Mouse (Mus musculus): Measurements from ENCODE around the gene Aff3. TPM values are rescaled to one million over a fixed set of nuclear protein-coding genes. Genes with fewer than 3 reads are reported as not detected.

Gene Aff3
- polyA plus RNA-seq, 1 experiment from 2014 or later, result 10.5 TPM

DNA sequence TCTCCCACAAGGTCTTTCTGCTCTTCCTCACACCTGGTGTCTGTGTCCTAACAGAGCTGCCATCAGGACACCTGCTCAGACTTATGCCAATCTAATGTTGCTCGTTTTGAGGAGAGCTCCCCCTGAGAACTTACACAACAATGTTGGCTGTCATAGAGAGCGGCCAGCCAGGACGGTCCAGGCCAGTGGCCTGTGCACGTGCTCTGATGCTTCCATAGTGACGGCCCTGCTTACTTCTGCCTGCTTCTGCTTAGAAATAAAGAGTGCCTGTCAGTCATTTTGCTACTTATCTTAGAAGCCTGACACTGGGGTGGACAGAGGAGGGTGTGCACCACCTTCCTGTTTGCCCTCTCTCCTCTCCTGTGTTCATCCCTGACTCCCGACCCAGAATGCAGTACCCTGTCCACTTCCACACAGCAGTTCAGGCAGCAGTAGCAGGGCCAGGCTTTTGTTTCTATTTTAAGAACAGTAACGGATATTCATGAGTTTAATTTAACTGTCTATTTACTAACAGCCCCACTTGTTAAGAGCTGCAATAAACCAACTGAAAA is 208.0 kb downstream of the Aff3 start:
- 0 out of 2 replicates have a peak, but pooled peaks have one; percentile 19 for ATAC-seq (ENCODE audit: borderline replicate concordance, extremely low read depth, low FRiP score, low TSS enrichment)
- H3K9me3 ChIP-seq, result no peaks in the 10 kb centered on the region
- no peak overlapping the region for H3K9ac ChIP-seq
- no peaks in the 10 kb centered on the region for H3K27me3 ChIP-seq
- no peaks in the 10 kb centered on the region for H3K36me3 ChIP-seq
- H3K27ac ChIP-seq, result no peak overlapping the region
- H3K4me3 ChIP-seq, result no peak overlapping the region
- H3K4me2 ChIP-seq, result no peak overlapping the region
- 57% methylated on average over 7 of the region's 7 CpGs for WGBS
- peaks cover 5% of the 10 kb centered on the region for H3K4me1 ChIP-seq

DNA sequence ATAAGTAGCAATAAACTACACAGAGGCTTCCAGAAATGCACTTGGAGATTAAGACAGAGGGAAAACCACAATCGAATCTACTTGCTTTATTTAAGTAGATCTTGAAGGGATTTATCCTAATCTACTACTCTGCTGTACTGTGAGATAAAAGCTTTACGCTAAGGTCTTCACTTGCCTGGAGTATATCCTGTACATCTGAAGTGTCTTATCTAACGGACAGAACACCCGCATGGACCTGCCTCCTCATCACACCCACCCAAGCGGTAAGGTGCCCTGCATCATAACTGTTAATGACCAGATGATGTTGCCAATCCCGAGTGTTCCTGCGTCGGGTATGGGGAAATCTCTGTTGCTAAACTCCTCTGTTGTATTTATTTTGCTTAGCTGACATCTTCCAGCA is 209.8 kb downstream of the Aff3 start:
- Histone ChIP-seq H3K9me3 (no peaks in the 10 kb centered on the region), H3K9ac (no peak overlapping the region), H3K27me3 (no peaks in the 10 kb centered on the region), H3K4me1 (peaks cover 18% of the 10 kb centered on the region), H3K4me3 (no peak overlapping the region), H3K27ac (no peak overlapping the region), H3K4me2 (no peak overlapping the region), H3K36me3 (no peaks in the 10 kb centered on the region)
- 76% methylated on average over 8 of the region's 8 CpGs for WGBS
- ATAC-seq (ENCODE audit: borderline replicate concordance, extremely low read depth, low FRiP score, low TSS enrichment), result no peak

DNA sequence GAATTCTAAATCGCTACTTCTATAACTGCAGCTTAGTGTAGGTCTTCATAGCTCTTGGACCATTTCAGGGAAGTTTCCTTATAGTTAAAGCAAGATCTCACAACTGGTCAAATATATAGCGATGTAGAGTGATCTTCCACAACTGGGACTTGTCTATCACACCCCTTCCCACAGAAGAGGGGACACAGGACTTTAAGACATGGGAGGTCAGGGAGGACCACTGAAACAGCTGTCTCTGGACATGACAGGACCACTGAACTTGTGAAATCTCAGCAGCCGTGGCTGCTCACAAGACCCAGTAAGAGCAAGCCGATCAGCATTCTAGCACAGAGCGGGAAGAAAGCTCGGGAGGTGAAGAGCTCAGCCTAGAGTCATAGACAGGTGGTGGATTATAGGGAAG is 213.4 kb downstream of the Aff3 start:
- ATAC-seq (ENCODE audit: borderline replicate concordance, extremely low read depth, low FRiP score, low TSS enrichment), result peak; percentile 67; the same call in 1 of the 2 replicates
- H3K4me1 ChIP-seq, result peaks cover 19% of the 10 kb centered on the region
- WGBS, result 66% methylated on average over 6 of the region's 6 CpGs

DNA sequence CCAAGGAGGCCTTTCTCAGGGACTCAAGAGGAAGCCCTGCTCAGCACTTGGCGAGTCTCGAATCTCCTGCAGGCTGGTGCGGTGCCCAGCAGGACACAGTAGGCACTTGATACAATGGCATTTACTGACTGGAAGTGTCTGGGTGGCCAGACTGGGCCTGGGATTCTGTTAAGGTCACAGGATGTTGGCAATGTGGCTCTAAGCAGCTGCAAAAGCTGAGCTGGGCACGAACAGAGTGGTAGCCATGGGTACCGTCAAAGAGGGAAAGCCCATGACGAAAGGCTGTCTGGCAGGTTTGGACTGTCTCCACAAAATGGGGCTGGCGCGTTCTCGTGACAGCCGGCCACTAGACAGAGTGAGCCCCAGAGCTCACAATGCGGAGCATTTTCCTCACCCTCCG is 214.1 kb downstream of the Aff3 start:
- Histone ChIP-seq H3K9me3 (no peaks in the 10 kb centered on the region), H3K4me1 (peaks cover 19% of the 10 kb centered on the region), H3K4me2 (no peak overlapping the region), H3K27me3 (no peaks in the 10 kb centered on the region), H3K4me3 (no peak overlapping the region), H3K9ac (no peak overlapping the region), H3K36me3 (no peaks in the 10 kb centered on the region), H3K27ac (no peak overlapping the region)
- 68% methylated on average over 12 of the region's 12 CpGs for WGBS
- ATAC-seq (ENCODE audit: borderline replicate concordance, extremely low read depth, low FRiP score, low TSS enrichment), result peak; percentile 31; the same call in 1 of the 2 replicates

More for the DNA sequence above, 213.4 kb downstream of the Aff3 start:
- Histone ChIP-seq H3K27me3 (no peaks in the 10 kb centered on the region), H3K4me2 (no peak overlapping the region), H3K9ac (no peak overlapping the region), H3K36me3 (no peaks in the 10 kb centered on the region), H3K27ac (no peak overlapping the region), H3K9me3 (no peaks in the 10 kb centered on the region), H3K4me3 (no peak overlapping the region)

DNA sequence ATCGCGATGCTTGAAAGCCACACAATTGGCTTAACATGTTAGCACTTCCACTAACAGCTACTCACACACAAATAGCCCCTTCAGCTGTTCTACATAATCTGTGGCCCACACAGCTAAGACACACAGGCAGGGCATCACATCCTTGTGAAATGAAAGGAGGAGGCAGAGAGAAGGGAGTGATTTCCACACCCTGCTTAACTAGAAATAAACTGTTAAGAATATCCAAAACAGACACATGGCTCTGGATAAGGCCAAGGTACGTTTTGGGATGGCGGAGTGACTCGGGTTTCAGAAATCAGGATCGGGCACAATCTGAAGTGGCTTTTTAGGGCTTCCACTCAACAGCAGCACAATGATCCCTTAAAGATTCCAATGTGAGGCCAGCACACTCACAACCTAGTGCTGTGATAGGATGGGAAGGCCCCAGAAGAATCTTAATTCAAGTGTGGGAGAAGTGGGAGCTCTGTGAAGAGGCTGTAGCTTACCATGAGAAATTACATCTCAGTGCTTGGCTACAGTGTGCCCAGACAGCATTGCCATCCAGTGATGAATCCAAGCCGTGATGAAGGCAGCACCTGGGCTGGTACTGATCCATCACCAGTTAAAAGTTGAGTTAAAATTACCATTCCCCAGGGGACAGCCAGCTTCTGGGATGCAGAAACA is 214.8 kb downstream of the Aff3 start:
- no peaks in the 10 kb centered on the region for H3K27me3 ChIP-seq
- H3K27ac ChIP-seq, result no peak overlapping the region
- peaks cover 19% of the 10 kb centered on the region for H3K4me1 ChIP-seq
- H3K9me3 ChIP-seq, result no peaks in the 10 kb centered on the region
- no peak overlapping the region for H3K4me3 ChIP-seq
- 53% methylated on average over 7 of the region's 7 CpGs for WGBS
- H3K4me2 ChIP-seq, result no peak overlapping the region
- no peaks in the 10 kb centered on the region for H3K36me3 ChIP-seq
- H3K9ac ChIP-seq, result no peak overlapping the region
- ATAC-seq (ENCODE audit: borderline replicate concordance, extremely low read depth, low FRiP score, low TSS enrichment), result no peak

DNA sequence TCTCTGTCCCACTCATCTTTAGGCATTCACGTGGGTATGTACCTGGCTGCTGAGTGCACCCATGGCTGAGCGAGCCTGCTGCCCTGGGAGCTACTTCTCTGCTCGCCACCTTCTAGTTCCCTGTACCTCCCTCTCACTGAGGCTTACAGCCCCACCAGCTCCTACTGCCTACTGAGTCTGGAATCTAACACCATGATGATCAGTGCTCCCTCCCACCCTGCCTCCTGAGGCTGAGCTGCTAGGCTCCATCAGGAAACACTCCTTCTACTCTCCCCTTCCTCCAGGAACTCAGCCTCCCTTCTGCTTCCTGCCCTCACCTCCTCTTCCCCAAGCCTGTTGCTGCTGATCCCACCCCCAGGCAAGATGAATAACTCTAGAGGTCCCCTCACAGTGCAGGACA is 215.9 kb downstream of the Aff3 start:
- H3K27me3 ChIP-seq, result no peaks in the 10 kb centered on the region
- 43% methylated on average over 3 of the region's 3 CpGs for WGBS
- no peak overlapping the region for H3K9ac ChIP-seq
- H3K27ac ChIP-seq, result no peak overlapping the region
- ATAC-seq (ENCODE audit: borderline replicate concordance, extremely low read depth, low FRiP score, low TSS enrichment), result 0 out of 2 replicates have a peak, but pooled peaks have one; percentile 23
- no peak overlapping the region for H3K4me2 ChIP-seq
- H3K36me3 ChIP-seq, result no peaks in the 10 kb centered on the region
- no peak overlapping the region for H3K4me3 ChIP-seq
- no peaks in the 10 kb centered on the region for H3K9me3 ChIP-seq
- peaks cover 19% of the 10 kb centered on the region for H3K4me1 ChIP-seq

DNA sequence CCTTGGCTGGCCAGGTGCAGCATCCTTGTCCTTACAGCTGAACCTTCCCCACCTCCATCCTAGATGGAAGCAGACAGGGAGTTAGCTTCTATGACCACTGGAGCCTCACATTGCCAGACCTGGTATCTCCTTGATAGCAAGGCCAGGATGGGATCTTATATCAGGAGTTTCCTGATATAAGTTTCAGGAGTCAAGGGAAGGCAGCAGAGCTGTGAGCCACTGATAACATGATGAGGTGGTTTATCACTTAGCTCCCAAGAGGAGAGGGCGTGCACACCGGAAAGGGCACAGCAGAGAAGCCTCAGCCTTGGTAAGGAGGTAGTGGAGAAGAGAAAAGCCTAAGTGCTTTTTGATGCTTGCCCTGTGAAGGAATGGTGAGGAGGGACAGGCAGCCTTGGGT is 217.2 kb downstream of the Aff3 start:
- 80% methylated on average over 2 of the region's 2 CpGs for WGBS
- ATAC-seq (ENCODE audit: borderline replicate concordance, extremely low read depth, low FRiP score, low TSS enrichment), result no peak
- no peak overlapping the region for H3K4me3 ChIP-seq
- no peaks in the 10 kb centered on the region for H3K9me3 ChIP-seq
- no peaks in the 10 kb centered on the region for H3K27me3 ChIP-seq
- peaks cover 19% of the 10 kb centered on the region for H3K4me1 ChIP-seq
- H3K27ac ChIP-seq, result no peak overlapping the region
- no peaks in the 10 kb centered on the region for H3K36me3 ChIP-seq
- H3K4me2 ChIP-seq, result no peak overlapping the region
- no peak overlapping the region for H3K9ac ChIP-seq

DNA sequence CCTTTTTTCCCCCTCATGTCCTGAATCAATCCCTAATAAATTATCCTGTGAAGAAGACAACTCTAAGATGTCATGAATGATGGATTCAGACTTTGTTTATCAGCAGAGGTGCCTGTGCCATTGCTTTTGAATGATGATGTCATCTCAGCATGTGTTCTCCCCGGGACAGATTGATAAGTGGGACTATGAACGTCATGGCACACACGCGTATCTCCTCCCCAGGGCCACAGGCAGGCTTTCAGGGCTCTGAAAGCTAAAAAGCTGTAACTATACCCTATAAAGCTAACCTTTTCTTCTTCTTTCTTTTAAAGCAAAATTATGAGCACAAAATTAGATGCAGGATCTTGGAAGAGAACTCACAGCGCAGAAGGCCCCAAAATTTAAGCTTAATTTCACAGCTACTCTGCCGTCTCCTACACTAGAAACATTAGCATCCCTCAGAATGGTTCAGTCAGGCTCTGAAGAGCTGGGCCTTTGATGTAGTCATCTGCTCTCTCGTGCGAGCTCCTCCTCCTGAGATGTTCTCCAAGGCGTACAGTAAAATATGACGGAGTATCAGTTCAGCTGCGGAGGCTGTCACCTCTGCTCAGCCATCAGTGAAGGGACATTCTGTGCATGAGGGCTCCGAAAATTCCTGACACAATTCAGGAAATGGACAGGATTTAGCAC is 218.5 kb downstream of the Aff3 start:
- no peaks in the 10 kb centered on the region for H3K36me3 ChIP-seq
- no peaks in the 10 kb centered on the region for H3K9me3 ChIP-seq
- H3K27me3 ChIP-seq, result no peaks in the 10 kb centered on the region
- peaks cover 24% of the 10 kb centered on the region for H3K4me1 ChIP-seq
- H3K27ac ChIP-seq, result no peak overlapping the region
- whole genome bisulfite sequencing, result 78% methylated on average over 12 of the region's 12 CpGs
- no peak overlapping the region for H3K4me3 ChIP-seq
- H3K4me2 ChIP-seq, result no peak overlapping the region
- no peak for ATAC-seq (ENCODE audit: borderline replicate concordance, extremely low read depth, low FRiP score, low TSS enrichment)
- H3K9ac ChIP-seq, result no peak overlapping the region

DNA sequence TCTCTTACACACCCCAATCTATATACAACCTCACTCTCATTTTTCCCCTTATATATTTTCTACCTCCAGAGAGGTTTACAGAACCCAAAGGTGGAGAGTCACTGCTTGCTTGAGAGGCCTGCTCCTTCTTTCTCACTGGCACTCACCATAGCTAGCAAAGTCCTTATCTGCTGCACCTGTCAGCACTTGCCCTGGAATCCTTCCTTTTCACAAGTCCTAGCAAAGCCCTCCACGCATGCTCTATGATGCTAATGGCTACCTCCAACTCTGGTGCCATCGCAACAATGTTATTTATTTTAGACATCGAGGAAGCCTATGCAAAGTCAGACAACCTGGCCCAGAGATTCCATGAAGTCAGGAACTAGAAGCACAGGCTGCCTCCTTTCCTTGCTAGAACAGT is 221.9 kb downstream of the Aff3 start:
- no peak overlapping the region for H3K27ac ChIP-seq
- no peak for ATAC-seq (ENCODE audit: borderline replicate concordance, extremely low read depth, low FRiP score, low TSS enrichment)

DNA sequence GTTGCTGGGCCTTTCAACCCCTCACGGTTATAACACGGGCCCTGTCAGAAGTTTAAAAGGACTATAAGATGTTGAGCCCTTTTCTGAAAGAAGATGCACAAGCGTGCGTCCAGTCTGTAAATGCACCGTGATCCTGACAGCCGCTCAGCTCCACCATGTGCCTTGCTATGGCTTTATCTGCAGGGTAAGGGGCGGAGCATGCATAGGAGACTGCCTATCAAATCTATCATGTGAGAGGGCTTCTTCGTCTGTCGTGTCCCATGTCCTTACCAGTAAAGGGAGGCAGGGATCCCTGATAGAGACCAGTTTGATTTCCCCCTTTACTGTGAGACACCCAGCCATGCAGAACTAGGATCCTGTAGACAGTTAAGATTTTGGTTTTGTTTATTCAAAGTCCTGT is 222.3 kb downstream of the Aff3 start:
- H3K27ac ChIP-seq, result no peak overlapping the region
- H3K4me3 ChIP-seq, result no peak overlapping the region
- H3K9me3 ChIP-seq, result no peaks in the 10 kb centered on the region
- H3K9ac ChIP-seq, result no peak overlapping the region
- no peak for ATAC-seq (ENCODE audit: borderline replicate concordance, extremely low read depth, low FRiP score, low TSS enrichment)
- 68% methylated on average over 9 of the region's 9 CpGs for WGBS
- peaks cover 37% of the 10 kb centered on the region for H3K4me1 ChIP-seq
- H3K36me3 ChIP-seq, result no peaks in the 10 kb centered on the region
- H3K27me3 ChIP-seq, result no peaks in the 10 kb centered on the region
- H3K4me2 ChIP-seq, result no peak overlapping the region

More for the DNA sequence above, 221.9 kb downstream of the Aff3 start:
- Histone ChIP-seq H3K9ac (no peak overlapping the region), H3K27me3 (no peaks in the 10 kb centered on the region), H3K4me1 (peaks cover 33% of the 10 kb centered on the region), H3K4me3 (no peak overlapping the region), H3K9me3 (no peaks in the 10 kb centered on the region), H3K4me2 (no peak overlapping the region), H3K36me3 (no peaks in the 10 kb centered on the region)
- WGBS, result 49% methylated on average over 3 of the region's 3 CpGs

DNA sequence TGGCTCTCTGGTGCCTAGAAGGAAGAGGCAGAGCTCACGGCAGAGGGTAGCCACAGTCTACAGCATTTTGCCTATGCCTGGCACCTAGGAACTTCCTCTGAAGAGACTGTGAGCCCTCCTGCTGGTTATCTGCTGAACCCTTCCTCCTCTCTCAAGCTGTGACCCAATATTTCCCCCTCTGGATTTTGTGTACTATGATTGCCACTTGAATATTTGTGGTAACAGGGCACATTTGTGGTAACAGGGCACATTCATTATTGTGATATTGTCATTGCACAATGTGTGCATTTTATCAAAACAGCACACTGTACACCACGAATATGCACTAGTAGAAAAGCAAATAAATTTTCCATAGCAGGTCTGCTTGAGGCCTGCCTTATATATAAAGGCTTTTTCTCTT is 223.0 kb downstream of the Aff3 start:
- Histone ChIP-seq H3K9ac (no peak overlapping the region), H3K36me3 (no peaks in the 10 kb centered on the region), H3K4me3 (no peak overlapping the region), H3K4me2 (no peak overlapping the region), H3K27me3 (no peaks in the 10 kb centered on the region), H3K27ac (no peak overlapping the region), H3K9me3 (no peaks in the 10 kb centered on the region), H3K4me1 (peaks cover 41% of the 10 kb centered on the region)
- no peak for ATAC-seq (ENCODE audit: borderline replicate concordance, extremely low read depth, low FRiP score, low TSS enrichment)
- WGBS, result 58% methylated on average over 2 of the region's 2 CpGs

DNA sequence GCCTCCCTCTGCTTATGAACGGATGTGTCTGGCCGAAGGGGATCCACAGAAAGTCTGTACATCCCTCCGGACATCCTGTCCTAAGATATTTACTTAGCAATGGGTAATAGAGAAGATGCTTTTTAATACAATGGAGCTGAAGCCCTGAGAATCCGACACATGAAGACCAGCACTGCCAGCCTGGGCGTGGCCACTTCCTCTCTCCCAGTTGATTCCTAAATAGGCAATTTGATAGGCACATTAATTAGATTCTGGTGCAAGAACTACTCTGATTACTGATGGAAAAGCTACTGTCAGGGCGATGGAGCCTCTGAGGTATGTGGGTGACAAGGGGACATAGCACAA is 224.3 kb downstream of the Aff3 start:
- no peak overlapping the region for H3K4me3 ChIP-seq
- no peak overlapping the region for H3K4me2 ChIP-seq
- no peaks in the 10 kb centered on the region for H3K9me3 ChIP-seq
- H3K27me3 ChIP-seq, result no peaks in the 10 kb centered on the region
- H3K27ac ChIP-seq, result peak overlapping the region; percentile 19
- H3K36me3 ChIP-seq, result no peaks in the 10 kb centered on the region
- WGBS, result 49% methylated on average over 6 of the region's 6 CpGs
- ATAC-seq (ENCODE audit: borderline replicate concordance, extremely low read depth, low FRiP score, low TSS enrichment), result no peak
- H3K4me1 ChIP-seq, result peaks cover 51% of the 10 kb centered on the region
- H3K9ac ChIP-seq, result no peak overlapping the region
